Mouse (Mus musculus) kidney, adult 2 months (tissue): ENCODE measurements around the gene Galnt9.

Experiments used
- CTCF ChIP-seq: fragments of 200-500 bp; conservative IDR thresholded peaks from 2 replicates; pipeline ENCODE4 v1.5.1; 2011; ENCODE audit warnings: low read depth, mild to moderate bottlenecking, control low read depth, low read length, moderate library complexity, mixed read lengths; ENCODE audit not compliant: insufficient read depth, insufficient read length
- POLR2A ChIP-seq: fragments of 200-500 bp; IDR thresholded peaks from one replicate; pipeline ENCODE4 v1.6.1; 2011; ENCODE audit warnings: low read depth, low read length, control low read depth

DNA sequence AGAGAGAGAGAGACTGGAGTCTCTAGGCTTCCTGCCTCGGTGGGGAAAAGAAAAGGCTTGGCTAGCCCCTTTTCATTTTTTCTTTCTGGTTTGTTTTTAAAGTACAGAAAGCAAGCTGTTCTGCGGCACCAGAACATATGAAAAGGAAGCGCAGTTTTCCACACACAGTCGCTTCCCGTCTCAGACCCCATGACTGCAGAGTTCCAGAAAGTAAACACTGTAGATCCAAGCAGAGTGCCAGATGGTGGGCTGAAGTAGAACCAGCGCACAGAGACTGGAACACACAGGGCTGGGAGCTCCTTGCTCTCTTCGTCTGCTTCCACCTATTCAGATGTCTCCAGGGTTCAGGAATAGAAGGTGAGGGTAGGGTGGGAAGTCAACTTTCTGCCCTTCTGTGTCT, 22.3 kb upstream of the Galnt9 start:
- TF ChIP-seq CTCF (no peak), POLR2A (no peak)
